Mouse (Mus musculus): ENCODE measurements around the gene Ccdc84.
A peak's percentile ranks its signal among the peaks of the same experiment; 100 is the strongest.

Gene Ccdc84

DNA sequence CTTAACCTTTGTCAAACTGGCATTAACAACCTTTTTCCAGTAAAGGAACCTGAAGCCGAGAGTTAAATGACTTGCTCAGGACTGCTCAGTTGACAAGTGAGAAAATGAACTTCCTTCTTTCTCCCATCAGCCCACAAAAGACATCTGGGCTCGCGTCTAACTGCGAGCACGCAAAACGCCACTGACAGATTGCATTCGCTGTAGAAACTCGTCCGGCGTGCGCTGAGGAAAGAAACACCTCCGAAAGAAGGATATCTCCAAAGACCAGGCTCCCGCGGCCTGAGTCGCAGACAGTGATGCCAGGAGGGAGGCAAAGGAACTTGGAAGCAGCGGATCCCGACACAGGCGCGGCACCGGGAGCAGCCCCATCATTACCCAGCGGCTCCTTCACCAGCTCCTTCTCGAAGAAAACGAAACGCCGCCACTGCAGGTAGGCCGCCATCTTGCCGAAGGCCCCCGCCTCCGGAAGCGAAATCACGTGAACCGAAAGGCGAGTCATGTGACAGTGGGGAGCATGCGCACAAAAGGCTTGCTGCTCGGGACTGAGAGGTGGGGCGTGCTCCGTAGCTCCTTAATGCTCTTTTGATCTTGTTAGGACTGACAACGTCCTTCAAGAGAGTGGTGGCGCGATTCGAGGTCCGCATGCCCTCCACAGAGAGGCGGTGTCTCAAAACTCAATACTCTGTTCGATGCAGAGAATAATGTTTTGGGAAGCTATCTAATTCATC, 57.0 kb downstream of the Ccdc84 start, which contains the start of gene Vps11:
Gene Vps11, minus strand, starts transcription at position 481 of the 728 bp plus-strand sequence.
- DNase-seq, result peak; percentile 94
